Comparison of ENCODE assay signal across 28 mouse cellular contexts in genomic region chr4:109128971-109129370, GRCm38 (mm10).
DNase-seq lines count a peak whose midpoint lies in the region; ATAC-seq and TF ChIP-seq lines count a peak whose summit lies in the region.
"Had no signal": no experiment of that assay in that cellular context is flagged by ENCODE, and none has a peak within 500 bp of the region (broad histone marks: within the 10 kb centered on the region; RNA-seq: fewer than 3 reads in every experiment).

No protein-coding gene starts in this region.

- no peak overlapping the region for H3K4me2 ChIP-seq in midbrain, embryonic 14.5 days (ENCODE audit: low read length)
- no peak overlapping the region for H3K4me2 ChIP-seq in midbrain, embryonic 11.5 days
- H3K4me2 ChIP-seq: embryonic facial prominence, embryonic 12.5 days; hindbrain, embryonic 12.5 days; liver, embryonic 13.5 days; midbrain, embryonic 15.5 days; neural tube, embryonic 15.5 days had no signal

- H3K9me3 ChIP-seq in midbrain, embryonic 14.5 days (ENCODE audit: control insufficient read depth, low read length): no peaks in the 10 kb centered on the region
- H3K9me3 ChIP-seq in midbrain, embryonic 11.5 days (ENCODE audit: control insufficient read depth, low read length): no peaks in the 10 kb centered on the region
- H3K9me3 ChIP-seq: embryonic facial prominence, embryonic 12.5 days; G1E; hindbrain, embryonic 12.5 days; liver, embryonic 13.5 days; midbrain, embryonic 15.5 days; neural tube, embryonic 15.5 days had no signal

- H3K4me3 ChIP-seq in gastrocnemius, adult 2 months: no peak overlapping the region
- H3K4me3 ChIP-seq in kidney, adult 2 months (ENCODE audit: insufficient read depth, low read depth, low read length): no peak overlapping the region
- H3K4me3 ChIP-seq in midbrain, embryonic 14.5 days (replicated peaks; ENCODE audit: low read depth, low read length): no peak overlapping the region
- H3K4me3 ChIP-seq in midbrain, embryonic 11.5 days (ENCODE audit: low read depth, low read length): no peak overlapping the region
- H3K4me3 ChIP-seq: embryonic facial prominence, embryonic 12.5 days; hindbrain, embryonic 12.5 days; liver, embryonic 13.5 days; midbrain, embryonic 15.5 days; neural tube, embryonic 15.5 days had no signal

- no peak overlapping the region for H3K9ac ChIP-seq in midbrain, embryonic 14.5 days (replicated peaks; ENCODE audit: low read length)
- no peak overlapping the region for H3K9ac ChIP-seq in midbrain, embryonic 11.5 days (ENCODE audit: low read length)
- H3K9ac ChIP-seq: embryonic facial prominence, embryonic 12.5 days; hindbrain, embryonic 12.5 days; liver, embryonic 13.5 days; midbrain, embryonic 15.5 days; neural tube, embryonic 15.5 days had no signal

- H3K27ac ChIP-seq in gastrocnemius, adult 2 months: peak overlapping the region; percentile 70
- 0 out of 2 replicates have a peak overlapping the region, but pooled peaks have one; percentile 21 for H3K27ac ChIP-seq in kidney, adult 2 months (ENCODE audit: insufficient read depth, low read depth, low read length)
- H3K27ac ChIP-seq in midbrain, embryonic 14.5 days (replicated peaks; ENCODE audit: low read depth, low read length): no peak overlapping the region
- H3K27ac ChIP-seq in midbrain, embryonic 11.5 days (ENCODE audit: low read depth, low read length): no peak overlapping the region
- H3K27ac ChIP-seq: embryonic facial prominence, embryonic 12.5 days; hindbrain, embryonic 12.5 days; hindbrain, postnatal 0 days; liver, embryonic 13.5 days; macrophage; midbrain, embryonic 15.5 days; neural tube, embryonic 15.5 days had no signal

- peaks cover 6% of the 10 kb centered on the region; the same call in 1 of the 2 replicates for H3K4me1 ChIP-seq in kidney, adult 2 months (ENCODE audit: control insufficient read depth, insufficient read depth, low read length)
- no peaks in the 10 kb centered on the region; the same call in 1 of the 2 replicates for H3K4me1 ChIP-seq in midbrain, embryonic 14.5 days (ENCODE audit: control insufficient read depth, insufficient read depth, low read length)
- H3K4me1 ChIP-seq in midbrain, embryonic 11.5 days (ENCODE audit: control insufficient read depth, insufficient read depth, low read length): no peaks in the 10 kb centered on the region
- H3K4me1 ChIP-seq: embryonic facial prominence, embryonic 12.5 days; liver, embryonic 13.5 days had no signal

- H3K36me3 ChIP-seq in kidney, adult 2 months (ENCODE audit: control insufficient read depth, insufficient read depth, low read length): no peaks in the 10 kb centered on the region; the same call in 1 of the 2 replicates
- peaks cover 4% of the 10 kb centered on the region; the same call in 1 of the 2 replicates for H3K36me3 ChIP-seq in midbrain, embryonic 14.5 days (ENCODE audit: control insufficient read depth, insufficient read depth, low read length)
- H3K36me3 ChIP-seq in midbrain, embryonic 11.5 days (ENCODE audit: control insufficient read depth, insufficient read depth, low read length): no peaks in the 10 kb centered on the region
- H3K36me3 ChIP-seq: liver, embryonic 13.5 days; midbrain, embryonic 15.5 days had no signal

- intact Hi-C loops in gastrocnemius, adult 2 months (cut with DNase I): no loop called here

- ATAC-seq in midbrain, embryonic 14.5 days (ENCODE audit: low FRiP score, low TSS enrichment): no peak
- ATAC-seq in midbrain, embryonic 11.5 days (ENCODE audit: low FRiP score): no peak
- ATAC-seq: forebrain, embryonic 14.5 days; hindbrain, postnatal 0 days; intestine, embryonic 16.5 days; midbrain, embryonic 15.5 days had no signal

- TF ChIP-seq POLR2A in kidney, adult 2 months (IDR thresholded peaks at IDR 0.05; ENCODE audit: low read depth, low read length): no peak

- peak; percentile 82 for DNase-seq in gastrocnemius, adult 2 months
- no peak for DNase-seq in gastrocnemius, postnatal 4 days (ENCODE audit: low spot score in 2 of 2)
- peak; percentile 83 for DNase-seq in kidney, adult 2 months
- DNase-seq in kidney, postnatal 4 days: no peak
- peak; percentile 83 for DNase-seq in kidney, adult 9 months
- peak; percentile 66 to 73 for DNase-seq in kidney, postnatal 36 days
- DNase-seq in midbrain, embryonic 14.5 days: no peak
- no peak for DNase-seq in midbrain, embryonic 11.5 days (ENCODE audit: low spot score, missing footprints)
- DNase-seq: adrenal gland, adult 8-10 months; cerebellum, adult 8-10 months; embryo, embryonic 11 days; heart, postnatal 36 days; left cerebral cortex, postnatal 4 days; liver, embryonic 13.5 days; lung, adult 2 months; lung, postnatal 10 days; retina, postnatal 1 day; right cerebral cortex, postnatal 14 days; thymus, postnatal 14 days had no signal

- no peak for TF ChIP-seq CTCF in gastrocnemius, adult 2 months (IDR thresholded peaks at IDR 0.05)
- no peak for TF ChIP-seq CTCF in kidney, adult 2 months (conservative IDR thresholded peaks at IDR 0.05; ENCODE audit: insufficient read depth, insufficient read length, low read depth, low read length)

- no peaks in the 10 kb centered on the region for H3K27me3 ChIP-seq in kidney, adult 2 months (replicated peaks; ENCODE audit: control insufficient read depth, insufficient read depth, low read length)
- no peaks in the 10 kb centered on the region for H3K27me3 ChIP-seq in midbrain, embryonic 14.5 days (ENCODE audit: control insufficient read depth, insufficient read depth, low read length)
- H3K27me3 ChIP-seq in midbrain, embryonic 11.5 days (ENCODE audit: control insufficient read depth, insufficient read depth, low read length): no peaks in the 10 kb centered on the region
- H3K27me3 ChIP-seq: embryonic facial prominence, embryonic 12.5 days; hindbrain, embryonic 12.5 days; liver, embryonic 13.5 days; midbrain, embryonic 15.5 days; neural tube, embryonic 15.5 days had no signal

Comparison
In these comparisons a context has a peak if more than half of its experiments do, and no peak if none do; other contexts are left out.
1. DNase-seq: peak in gastrocnemius, adult 2 months (single experiment), kidney, adult 2 months (single experiment), kidney, adult 9 months (single experiment) and kidney, postnatal 36 days (2 of 2); none in gastrocnemius, postnatal 4 days (0 of 2), kidney, postnatal 4 days (0 of 2), midbrain, embryonic 14.5 days (single experiment) and midbrain, embryonic 11.5 days (single experiment).
2. H3K27ac ChIP-seq: peak in gastrocnemius, adult 2 months (single experiment) and kidney, adult 2 months (single experiment); none in midbrain, embryonic 14.5 days (single experiment) and midbrain, embryonic 11.5 days (single experiment).